Mouse (Mus musculus): ENCODE measurements around the gene Pde1a. TPM values are rescaled to one million over a fixed set of nuclear protein-coding genes. Genes with fewer than 3 reads are reported as not detected.

Pde1a gene
- polyA plus RNA-seq, 1 experiment: 21.6 TPM

- DNase-seq (ENCODE audit: low spot score): no peak
Measured at GRCm38 (mm10) chr2:79819543-79819942, 309.7 kb downstream of the Pde1a start.

GRCm38 (mm10) chr2:79815708-79816484 is 313.4 kb downstream of the Pde1a start:
- no peak for DNase-seq (ENCODE audit: low spot score)

GRCm38 (mm10) chr2:79798627-79799026 is 330.6 kb downstream of the Pde1a start:
- no peak for DNase-seq (ENCODE audit: low spot score)

- DNase-seq (ENCODE audit: low spot score): no peak
Measured at GRCm38 (mm10) chr2:79797444-79797843, 331.8 kb downstream of the Pde1a start.

- no peak for DNase-seq (ENCODE audit: low spot score)
Measured at GRCm38 (mm10) chr2:79793186-79793585, 336.1 kb downstream of the Pde1a start.

- no peak for DNase-seq (ENCODE audit: low spot score)
Measured at GRCm38 (mm10) chr2:79786467-79786866, 342.8 kb downstream of the Pde1a start.

GRCm38 (mm10) chr2:79785541-79786134 is 343.6 kb downstream of the Pde1a start:
- DNase-seq (ENCODE audit: low spot score): no peak

Other genes with a start within 250 kb of the Pde1a start
- not detected in 2 replicates for gene Prdx6b, start 163.0 kb upstream of the Pde1a start, polyA plus RNA-seq (2012; rRNA removed)
- gene Dnajc10, start 186.0 kb upstream of the Pde1a start, polyA plus RNA-seq (2012; rRNA removed): 44.5 and 47.1 TPM in 2 replicates